Mouse (Mus musculus): ENCODE data around the gene Gm525.
A peak's percentile ranks its signal among the peaks of the same experiment; 100 is the strongest.
"Not testable (repeated sequence)": the region's sequence is repeated elsewhere in the genome, so short reads cannot be mapped to it uniquely, and the experiment has no call there.

Gene Gm525

GRCm38 (mm10) chr11:89073541-89073940 is at the start of gene Gm525:
TSS of gene Gm525 (plus strand) at chr11:89073841.
- no peak for DNase-seq (ENCODE audit: low read depth)

- DNase-seq (ENCODE audit: low read depth) = peak; percentile 88
Observed at GRCm38 (mm10) chr11:89024181-89024881, 49.3 kb upstream of the Gm525 start.

GRCm38 (mm10) chr11:89025603-89026002 is 48.0 kb upstream of the Gm525 start:
- DNase-seq (ENCODE audit: low read depth) = no peak

DNA sequence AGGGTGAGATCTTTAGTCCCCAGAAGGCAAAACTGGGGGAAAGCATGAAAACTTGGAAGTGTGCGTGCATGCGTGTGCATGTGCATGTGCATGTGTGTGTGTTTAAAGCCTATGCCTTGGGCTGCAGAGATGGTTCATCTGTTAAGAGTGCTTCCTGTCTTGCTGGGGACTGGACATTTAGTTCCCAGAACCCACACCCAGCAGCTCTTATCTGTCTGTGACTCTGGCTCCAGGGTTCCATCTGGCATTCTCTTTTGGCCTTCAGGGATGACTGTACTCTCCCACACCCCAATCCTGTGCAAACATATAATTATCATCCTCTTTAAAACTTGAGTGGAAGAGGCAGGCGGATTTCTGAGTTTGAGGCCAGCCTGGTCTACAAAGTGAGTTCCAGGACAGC is 47.5 kb upstream of the Gm525 start:
- no peak for DNase-seq (ENCODE audit: low read depth)

DNA sequence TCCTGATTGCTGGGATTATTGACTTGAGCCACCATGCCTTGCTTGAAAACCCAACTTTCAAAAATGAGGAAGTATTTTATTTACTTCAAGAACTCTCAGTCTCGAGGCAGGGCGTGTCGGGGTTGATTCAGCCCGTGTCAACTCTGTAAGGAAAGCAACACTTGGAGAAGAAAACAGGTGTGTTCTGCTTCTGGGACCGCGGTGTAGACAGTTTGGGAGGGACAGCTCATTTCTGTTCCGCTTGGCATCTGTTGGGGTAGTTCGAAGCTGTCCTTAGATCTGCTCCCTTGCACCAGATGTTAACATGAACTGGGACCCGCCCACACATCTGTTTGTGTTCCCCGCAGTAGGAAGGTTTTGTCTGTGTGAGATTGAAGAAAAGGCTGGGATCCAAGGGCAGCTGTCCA is 45.7 kb upstream of the Gm525 start:
- DNase-seq (ENCODE audit: low read depth) = peak; percentile 53

- DNase-seq (ENCODE audit: low read depth) = peak; percentile 39
Observed at GRCm38 (mm10) chr11:89028871-89029405, 44.7 kb upstream of the Gm525 start.

DNA sequence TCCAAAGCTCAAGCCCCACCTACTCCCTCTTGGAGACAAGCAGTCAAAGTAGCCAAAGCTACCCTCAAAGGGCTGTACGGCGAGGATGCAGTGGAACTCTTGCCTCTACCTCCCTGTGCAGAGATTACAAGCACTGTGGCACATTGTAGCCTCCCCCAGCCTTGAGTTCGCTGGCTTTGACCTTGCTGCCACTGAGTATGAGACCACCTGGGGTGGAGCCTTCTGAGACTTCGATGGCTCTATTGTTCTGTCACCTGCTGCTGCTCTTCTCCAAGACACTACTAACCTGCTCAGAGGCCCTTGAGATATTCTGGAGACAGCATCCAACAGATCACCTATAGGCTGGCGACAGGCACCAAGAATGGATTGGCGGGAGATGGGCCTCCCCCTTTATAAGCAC is 43.1 kb upstream of the Gm525 start:
- DNase-seq (ENCODE audit: low read depth) = no peak

DNA sequence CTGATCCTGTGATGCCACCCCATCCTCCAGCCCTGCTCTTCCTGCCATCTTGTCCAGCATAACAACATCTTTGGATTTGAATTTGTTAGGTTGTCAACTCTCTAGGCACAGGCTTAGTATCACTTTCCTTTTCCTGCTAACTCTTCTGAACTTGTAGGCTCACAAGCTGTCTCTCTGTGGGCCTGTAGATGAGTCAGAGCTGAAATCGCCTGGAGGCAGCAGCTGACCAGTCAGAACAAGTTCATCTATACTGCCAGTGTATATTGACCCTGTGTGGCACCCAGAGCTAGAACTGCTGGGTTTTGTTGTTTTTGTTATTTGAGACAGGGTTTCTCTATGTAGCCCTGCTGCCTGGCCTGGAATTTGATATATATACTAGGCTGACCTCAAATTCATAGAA is 42.5 kb upstream of the Gm525 start:
- no peak for DNase-seq (ENCODE audit: low read depth)

- DNase-seq (ENCODE audit: low read depth) = no peak
Observed at GRCm38 (mm10) chr11:89034592-89034991, 39.0 kb upstream of the Gm525 start.

- DNase-seq (ENCODE audit: low read depth) = no peak
Observed at GRCm38 (mm10) chr11:89035552-89035951, 38.1 kb upstream of the Gm525 start.

DNA sequence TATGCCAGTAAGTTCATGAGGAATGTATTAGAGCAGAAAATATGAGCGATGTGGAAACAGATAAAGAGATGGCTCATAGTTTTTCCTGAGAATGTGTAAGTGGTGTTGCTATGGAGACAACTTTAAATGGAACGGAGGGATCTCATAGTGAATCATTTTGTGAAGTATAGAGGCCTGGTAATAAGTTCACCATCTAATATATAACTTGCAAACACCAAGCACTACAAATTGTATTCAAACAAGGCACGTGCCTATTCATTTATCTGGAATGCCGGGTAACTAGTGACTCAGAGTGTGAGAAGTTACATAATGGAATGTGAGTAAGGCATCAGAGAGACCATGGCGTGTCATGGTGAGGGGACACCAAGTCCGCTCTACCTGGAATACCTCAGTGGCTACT is 35.1 kb upstream of the Gm525 start:
- DNase-seq (ENCODE audit: low read depth) = no peak

- peak; percentile 85 for DNase-seq (ENCODE audit: low read depth)
Observed at GRCm38 (mm10) chr11:89039325-89039724, 34.3 kb upstream of the Gm525 start.

DNA sequence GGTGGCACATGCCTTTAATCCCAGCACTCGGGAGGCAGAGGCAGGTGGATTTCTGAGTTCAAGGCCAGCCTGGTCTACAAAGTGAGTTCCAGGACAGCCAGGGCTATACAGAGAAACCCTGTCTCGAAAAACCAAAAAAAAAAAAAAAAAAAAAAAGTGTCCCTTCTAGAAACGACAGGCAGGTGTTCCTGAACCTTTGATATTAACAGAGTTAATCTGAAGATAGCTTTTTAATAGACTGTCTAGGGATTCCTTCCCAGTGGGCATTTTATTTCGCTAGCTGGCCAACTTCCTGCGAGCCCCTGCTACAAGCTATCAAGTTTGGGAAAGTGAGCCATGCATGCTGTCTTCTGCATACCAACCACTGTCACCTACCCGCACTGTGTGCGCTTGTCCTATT is 32.6 kb upstream of the Gm525 start:
- DNase-seq (ENCODE audit: low read depth) = not testable (repeated sequence)

DNA sequence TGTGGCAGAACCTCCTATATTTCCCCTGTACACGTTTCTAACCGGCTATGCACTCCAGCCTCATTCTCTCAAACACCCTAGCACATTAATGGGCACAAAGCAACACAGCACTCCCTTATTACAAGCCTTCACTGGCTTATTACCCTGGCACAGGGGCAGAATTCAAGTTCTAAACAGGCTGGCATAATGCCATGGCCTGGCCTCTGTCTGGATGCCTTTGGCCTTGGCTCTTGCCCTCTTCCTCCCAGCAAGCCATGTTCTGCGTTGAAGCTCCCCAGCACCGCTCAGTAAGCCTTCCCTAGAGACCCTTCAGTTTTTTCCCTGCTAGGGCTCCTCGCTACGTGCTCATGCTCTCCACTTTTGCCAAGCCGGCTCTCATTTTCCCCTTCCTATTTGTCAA is 30.6 kb upstream of the Gm525 start:
- no peak for DNase-seq (ENCODE audit: low read depth)

GRCm38 (mm10) chr11:89045501-89045900 is 28.1 kb upstream of the Gm525 start:
- not testable (repeated sequence) for DNase-seq (ENCODE audit: low read depth)

- DNase-seq (ENCODE audit: low read depth) = no peak
Observed at GRCm38 (mm10) chr11:89046021-89046420, 27.6 kb upstream of the Gm525 start.

- DNase-seq (ENCODE audit: low read depth) = no peak
Observed at GRCm38 (mm10) chr11:89051767-89052166, 21.9 kb upstream of the Gm525 start.

DNA sequence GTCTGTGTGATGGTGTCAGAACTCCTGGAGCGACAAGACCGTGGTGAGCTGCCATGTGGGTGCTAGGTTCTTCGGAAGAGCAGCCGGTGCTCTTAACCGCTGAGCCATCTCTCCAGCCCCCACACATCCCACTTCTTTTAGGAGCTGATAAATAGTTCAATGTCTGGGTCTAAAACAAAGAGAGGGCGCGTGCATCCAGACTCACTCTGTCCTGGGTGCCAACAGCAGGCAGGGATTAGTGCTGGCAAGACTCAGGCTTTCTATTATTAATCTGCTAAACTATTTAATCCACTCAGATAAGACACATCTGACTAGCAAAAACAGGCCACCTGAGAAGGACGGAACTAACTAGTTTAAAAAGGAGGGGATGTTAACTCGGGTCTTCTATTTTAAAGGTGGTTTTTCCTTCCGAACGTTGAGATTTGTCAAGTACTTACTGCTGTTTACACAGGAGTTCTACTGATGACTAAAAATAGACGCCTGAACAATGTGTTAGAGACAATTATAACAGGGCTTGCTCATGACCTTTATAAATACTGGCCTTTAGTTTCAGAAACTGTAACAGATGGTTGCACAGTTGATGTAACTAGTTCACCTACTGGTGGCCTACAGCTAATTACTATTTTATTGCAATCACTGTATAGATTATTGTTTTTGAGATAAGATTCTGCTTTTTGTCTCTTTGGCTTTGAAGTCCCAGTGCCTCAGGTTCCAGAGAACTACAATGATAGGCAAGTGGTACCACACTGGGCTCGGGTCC is 17.5 kb upstream of the Gm525 start:
- DNase-seq (ENCODE audit: low read depth) = no peak

DNA sequence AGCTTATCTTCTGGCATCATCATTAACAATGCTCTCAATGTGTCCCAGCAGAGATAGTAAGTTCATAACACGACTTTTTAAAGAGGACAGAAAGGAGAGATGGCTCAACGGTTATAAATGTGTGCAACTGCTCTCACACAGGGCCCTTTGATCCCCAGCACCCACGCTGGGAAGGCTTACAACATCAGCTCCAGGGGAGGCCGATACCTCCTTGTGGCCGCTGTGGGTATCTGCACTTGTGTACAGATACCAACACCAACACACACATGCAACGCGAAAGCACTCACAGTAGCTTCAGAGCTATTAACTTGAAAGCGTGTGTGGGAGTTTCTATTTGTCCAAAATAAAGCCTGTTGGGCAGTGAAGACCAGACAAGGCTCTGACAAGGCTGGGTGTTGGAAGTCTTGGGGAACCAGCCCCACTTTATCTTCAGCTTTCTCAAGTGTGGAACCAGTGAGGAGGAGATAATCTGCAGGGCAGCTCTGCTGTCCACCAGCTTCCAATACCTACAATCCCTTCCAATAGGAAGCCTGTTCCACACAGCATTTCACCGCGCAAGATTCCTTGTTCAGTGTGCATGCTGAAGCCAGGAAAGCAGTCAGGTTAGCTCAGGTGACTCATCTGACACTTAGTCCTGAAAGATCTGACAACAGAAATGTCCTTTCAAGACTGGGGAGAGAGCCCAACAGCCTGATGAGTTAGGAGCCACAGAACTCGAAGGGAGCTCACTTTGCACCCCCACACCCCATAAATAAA is 14.9 kb upstream of the Gm525 start:
- peak; percentile 68 for DNase-seq (ENCODE audit: low read depth)

- DNase-seq (ENCODE audit: low read depth) = peak; percentile 79
Observed at GRCm38 (mm10) chr11:89059919-89060422, 13.7 kb upstream of the Gm525 start.

DNA sequence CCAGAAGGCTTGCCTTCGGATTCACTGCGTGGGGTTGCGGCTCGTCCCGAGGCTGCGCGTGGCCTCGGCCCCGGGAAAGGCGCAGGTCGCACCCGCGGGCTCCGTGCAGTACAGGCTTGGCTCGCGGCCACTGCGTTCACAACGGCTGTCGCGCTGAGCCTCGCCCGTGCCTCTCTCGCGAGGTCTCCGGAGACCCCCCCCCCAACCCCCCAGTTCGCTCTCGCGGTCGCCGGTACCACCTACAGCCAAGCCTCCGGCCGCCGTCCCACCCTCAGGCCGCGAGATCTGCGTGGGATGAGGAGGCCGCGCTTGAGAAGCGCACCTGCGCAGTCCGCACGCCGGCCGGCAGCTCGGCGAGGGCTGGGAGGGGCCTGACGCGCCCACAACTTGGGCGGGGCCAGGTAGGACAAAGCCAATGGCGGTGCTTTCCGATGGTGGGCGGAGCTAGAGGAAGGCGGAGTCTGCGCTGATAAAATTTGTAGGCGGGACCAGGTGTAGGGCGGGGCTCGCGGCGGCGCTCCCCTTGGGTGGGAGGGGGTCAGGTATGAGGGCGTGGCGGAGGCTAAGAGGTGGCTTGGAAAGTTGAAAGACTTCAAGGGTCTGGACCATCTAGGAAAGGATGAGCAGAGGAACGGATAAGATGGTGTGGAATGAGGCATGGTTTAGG is 13.1 kb upstream of the Gm525 start:
- DNase-seq (ENCODE audit: low read depth) = peak; percentile 96

DNA sequence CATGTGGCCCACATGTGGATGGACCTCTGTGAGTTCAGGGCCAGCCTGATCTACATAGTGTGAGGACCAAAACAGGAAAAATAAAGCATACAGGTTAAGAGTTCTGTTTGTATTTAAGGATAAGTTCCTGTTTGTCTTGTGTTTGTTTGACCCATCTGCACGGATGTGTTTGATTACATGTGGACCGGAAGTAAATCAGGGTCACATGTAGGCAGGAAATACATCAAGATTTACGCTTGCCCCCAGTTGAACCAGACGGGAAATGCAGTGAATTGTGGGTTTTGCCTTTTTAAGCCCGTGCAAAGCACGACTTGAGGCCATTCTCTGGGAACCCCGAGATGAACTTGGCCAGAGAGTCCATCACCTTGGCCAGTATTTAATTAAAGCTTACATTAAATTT is 12.3 kb upstream of the Gm525 start:
- DNase-seq (ENCODE audit: low read depth) = peak; percentile 56

Data from naive thymus-derived CD4-positive, alpha-beta T cell, adult 2 months (primary cell).